Mouse (Mus musculus): ENCODE measurements at regions not wholly inside any gene's neighbourhood (a gene's known extent, or its start where the extent isn't known, plus 50 kb on each side); places are given as distances from the start of the nearest gene placed in this dataset.

GRCm38 (mm10) chr15:61503436-61503835 lies 580.6 kb upstream of the A1bg start:
- TF ChIP-seq EP300 (IDR thresholded peaks at IDR 0.05; ENCODE audit: low read depth), result no peak
- TF ChIP-seq CTCF (IDR thresholded peaks at IDR 0.05; ENCODE audit: low read depth), result no peak

Measured in heart, postnatal 0 days (tissue).